Mouse (Mus musculus) kidney, postnatal 4 days (tissue): ENCODE data around the gene Pla2g1b.
"Not testable (repeated sequence)": the region's sequence is repeated elsewhere in the genome, so short reads cannot be mapped to it uniquely, and the experiment has no call there.

ENCODE experiments used
- DNase-seq, 2 experiments: peaks; one replicate each; pipeline ENCODE4 v3.0.0; 2021; ENCODE audit warnings: mixed read lengths in 2 of 2

Gene Pla2g1b

GRCm38 (mm10) chr5:115507267-115507980, 41.4 kb downstream of the Pla2g1b start:
- no peak for DNase-seq

GRCm38 (mm10) chr5:115507981-115508858, 42.2 kb downstream of the Pla2g1b start:
- peak; percentile 67 to 72 for DNase-seq

- peak; percentile 85 to 92 for DNase-seq
These were observed 42.7 kb downstream of the Pla2g1b start for GRCm38 (mm10) chr5:115508859-115509147.

- DNase-seq = peak; percentile 61 to 75
These were observed 43.3 kb downstream of the Pla2g1b start for GRCm38 (mm10) chr5:115509321-115509761.

GRCm38 (mm10) chr5:115509790-115510689, 44.0 kb downstream of the Pla2g1b start:
- peak in 1 of 2 experiments; percentile 45 for DNase-seq

GRCm38 (mm10) chr5:115512375-115512774, 46.3 kb downstream of the Pla2g1b start:
- DNase-seq = no peak

- DNase-seq = no peak
These were observed 47.2 kb downstream of the Pla2g1b start for GRCm38 (mm10) chr5:115513246-115513645.

GRCm38 (mm10) chr5:115513721-115514120, 47.7 kb downstream of the Pla2g1b start:
- DNase-seq = no peak

GRCm38 (mm10) chr5:115514346-115514745, 48.3 kb downstream of the Pla2g1b start:
- no peak for DNase-seq

GRCm38 (mm10) chr5:115514896-115515587, 49.0 kb downstream of the Pla2g1b start:
- DNase-seq = peak; percentile 54 to 72

GRCm38 (mm10) chr5:115516081-115516907, 50.2 kb downstream of the Pla2g1b start:
- peak; percentile 31 to 63 for DNase-seq

- DNase-seq = no peak
These were observed 50.8 kb downstream of the Pla2g1b start for GRCm38 (mm10) chr5:115516908-115517307.

- DNase-seq = no peak
These were observed 51.4 kb downstream of the Pla2g1b start for GRCm38 (mm10) chr5:115517501-115517900.

- not testable (repeated sequence) for DNase-seq
These were observed 52.2 kb downstream of the Pla2g1b start for GRCm38 (mm10) chr5:115518214-115518613.

GRCm38 (mm10) chr5:115520325-115520869, 54.3 kb downstream of the Pla2g1b start:
- peak in 1 of 2 experiments; percentile 62 for DNase-seq

- peak; percentile 46 to 74 for DNase-seq
These were observed 55.7 kb downstream of the Pla2g1b start for GRCm38 (mm10) chr5:115521553-115522461.

GRCm38 (mm10) chr5:115522531-115522930, 56.5 kb downstream of the Pla2g1b start:
- DNase-seq = no peak

GRCm38 (mm10) chr5:115522981-115523499, 57.0 kb downstream of the Pla2g1b start:
- peak in 1 of 2 experiments; percentile 58 for DNase-seq

- peak; percentile 73 to 88 for DNase-seq
These were observed 57.9 kb downstream of the Pla2g1b start for GRCm38 (mm10) chr5:115523971-115524370.
